Mouse (Mus musculus): ENCODE results near the gene B3galt1. TPM values are rescaled to one million over a fixed set of nuclear protein-coding genes. Genes with fewer than 3 reads are reported as not detected.

Gene B3galt1
- under 1 TPM in 1 of 2 experiments, not detected in 1; 0.61 TPM for polyA plus RNA-seq (2017; shearing (Covaris generic))

GRCm38 (mm10) chr2:67565480-67566331 is at the start of gene B3galt1:
B3galt1 (plus strand) TSS chr2:67565871.

Other genes starting within 250 kb of the B3galt1 start
- not detected for gene Gm21830, start 152.1 kb upstream of the B3galt1 start, polyA plus RNA-seq (2017; shearing (Covaris generic))
- gene Gm26727, start 132.7 kb upstream of the B3galt1 start, polyA plus RNA-seq (2017; shearing (Covaris generic)), result not detected
- gene Xirp2, start 119.9 kb upstream of the B3galt1 start, polyA plus RNA-seq (2017; shearing (Covaris generic)), result under 1 TPM in 1 of 2 experiments, not detected in 1; 0.04 TPM

Data from activated CD4-positive, CD25-positive, alpha-beta regulatory T cell (primary cell).